Mouse (Mus musculus) bone marrow macrophage, adult 2 months (primary cell): ENCODE data around the gene Sox12.

ENCODE experiments used
- CTCF ChIP-seq: IDR thresholded peaks from 2 replicates; pipeline ENCODE4 v1.5.1; 2012; ENCODE audit warnings: low read depth, mild to moderate bottlenecking, low read length, moderate library complexity
- POLR2A ChIP-seq: IDR thresholded peaks from 2 replicates; pipeline ENCODE4 v1.6.1; 2012; ENCODE audit warnings: mild to moderate bottlenecking, low read depth, low read length, borderline replicate concordance

- no peak for TF ChIP-seq CTCF
- TF ChIP-seq POLR2A, result no peak
These were observed 42.0 kb upstream of the Sox12 start for GRCm38 (mm10) chr2:152439833-152440232.
